Mouse (Mus musculus): ENCODE measurements at regions not wholly inside any gene's neighbourhood (a gene's known extent, or its start where the extent isn't known, plus 50 kb on each side); places are given as distances from the start of the nearest gene placed in this dataset.

GRCm38 (mm10) chr4:105945921-105946320, 156.3 kb downstream of the Gm12728 start:
- H3K36me3 ChIP-seq (ENCODE audit: control insufficient read depth, insufficient read depth, low read length) = no peaks in the 10 kb centered on the region
- DNase-seq = no peak
- no peaks in the 10 kb centered on the region for H3K79me2 ChIP-seq (replicated peaks; ENCODE audit: control insufficient read depth, insufficient read depth, low read length)
- WGBS = 93% methylated on average over 1 of the region's 1 CpGs
- no peak overlapping the region for H3K9ac ChIP-seq (ENCODE audit: low read depth, low read length)
- no peaks in the 10 kb centered on the region; the same call in 1 of the 2 replicates for H3K4me1 ChIP-seq (ENCODE audit: control insufficient read depth, insufficient read depth, low read length)
- H3K27me3 ChIP-seq (ENCODE audit: control insufficient read depth, insufficient read depth, low read length) = no peaks in the 10 kb centered on the region
- no peak overlapping the region for H3K27ac ChIP-seq
- TF ChIP-seq POLR2A (IDR thresholded peaks at IDR 0.05; ENCODE audit: insufficient read depth, low read depth, low read length) = no peak
- TF ChIP-seq CTCF (IDR thresholded peaks at IDR 0.05) = no peak
- no peak for TF ChIP-seq EP300 (IDR thresholded peaks at IDR 0.05; ENCODE audit: insufficient read depth, low read depth, low read length)
- intact Hi-C loops (cut with DNase I) = no loop called here
- H3K4me3 ChIP-seq = no peak overlapping the region

GRCm38 (mm10) chr4:105948326-105948725, 158.7 kb downstream of the Gm12728 start:
- H3K27me3 ChIP-seq (ENCODE audit: control insufficient read depth, insufficient read depth, low read length) = no peaks in the 10 kb centered on the region
- DNase-seq = peak in 1 of 2 experiments; percentile 12

GRCm38 (mm10) chr4:105952406-105952805, 162.7 kb downstream of the Gm12728 start:
- no peak overlapping the region for H3K9ac ChIP-seq (ENCODE audit: low read depth, low read length)
- intact Hi-C loops (cut with DNase I) = no loop called here
- H3K4me1 ChIP-seq (ENCODE audit: control insufficient read depth, insufficient read depth, low read length) = no peaks in the 10 kb centered on the region
- TF ChIP-seq POLR2A (IDR thresholded peaks at IDR 0.05; ENCODE audit: insufficient read depth, low read depth, low read length) (no peak), CTCF (IDR thresholded peaks at IDR 0.05) (no peak), EP300 (IDR thresholded peaks at IDR 0.05; ENCODE audit: insufficient read depth, low read depth, low read length) (no peak)
- H3K4me3 ChIP-seq = no peak overlapping the region
- no peaks in the 10 kb centered on the region for H3K79me2 ChIP-seq (replicated peaks; ENCODE audit: control insufficient read depth, insufficient read depth, low read length)
- no peak for DNase-seq
- H3K27ac ChIP-seq = no peak overlapping the region
- no peaks in the 10 kb centered on the region for H3K36me3 ChIP-seq (ENCODE audit: control insufficient read depth, insufficient read depth, low read length)
- H3K27me3 ChIP-seq (ENCODE audit: control insufficient read depth, insufficient read depth, low read length) = no peaks in the 10 kb centered on the region
- 81% methylated on average over 3 of the region's 3 CpGs for WGBS

More at GRCm38 (mm10) chr4:105948326-105948725, 158.7 kb downstream of the Gm12728 start:
- WGBS = 63% methylated on average over 5 of the region's 5 CpGs
- TF ChIP-seq POLR2A (IDR thresholded peaks at IDR 0.05; ENCODE audit: insufficient read depth, low read depth, low read length) = no peak
- no peak for TF ChIP-seq EP300 (IDR thresholded peaks at IDR 0.05; ENCODE audit: insufficient read depth, low read depth, low read length)
- no peak for TF ChIP-seq CTCF (IDR thresholded peaks at IDR 0.05)
- Histone ChIP-seq H3K4me1 (ENCODE audit: control insufficient read depth, insufficient read depth, low read length) (no peaks in the 10 kb centered on the region), H3K36me3 (ENCODE audit: control insufficient read depth, insufficient read depth, low read length) (no peaks in the 10 kb centered on the region), H3K4me3 (no peak overlapping the region), H3K27ac (no peak overlapping the region), H3K79me2 (replicated peaks; ENCODE audit: control insufficient read depth, insufficient read depth, low read length) (no peaks in the 10 kb centered on the region), H3K9ac (ENCODE audit: low read depth, low read length) (no peak overlapping the region)
- intact Hi-C loops (cut with DNase I) = no loop called here

- 86% methylated on average over 2 of the region's 2 CpGs for WGBS
- H3K27me3 ChIP-seq (ENCODE audit: control insufficient read depth, insufficient read depth, low read length) = no peaks in the 10 kb centered on the region
- intact Hi-C loops (cut with DNase I) = no loop called here
- no peak for DNase-seq
- H3K36me3 ChIP-seq (ENCODE audit: control insufficient read depth, insufficient read depth, low read length) = no peaks in the 10 kb centered on the region
- H3K79me2 ChIP-seq (replicated peaks; ENCODE audit: control insufficient read depth, insufficient read depth, low read length) = no peaks in the 10 kb centered on the region
- H3K4me1 ChIP-seq (ENCODE audit: control insufficient read depth, insufficient read depth, low read length) = no peaks in the 10 kb centered on the region
- H3K4me3 ChIP-seq = no peak overlapping the region
- no peak overlapping the region for H3K27ac ChIP-seq
- no peak for TF ChIP-seq CTCF (IDR thresholded peaks at IDR 0.05)
- no peak for TF ChIP-seq EP300 (IDR thresholded peaks at IDR 0.05; ENCODE audit: insufficient read depth, low read depth, low read length)
- no peak for TF ChIP-seq POLR2A (IDR thresholded peaks at IDR 0.05; ENCODE audit: insufficient read depth, low read depth, low read length)
- H3K9ac ChIP-seq (ENCODE audit: low read depth, low read length) = no peak overlapping the region
These were observed 166.8 kb downstream of the Gm12728 start for GRCm38 (mm10) chr4:105956516-105956915.

- 88% methylated on average over 5 of the region's 5 CpGs for WGBS
- Histone ChIP-seq H3K27me3 (ENCODE audit: control insufficient read depth, insufficient read depth, low read length) (no peaks in the 10 kb centered on the region), H3K36me3 (ENCODE audit: control insufficient read depth, insufficient read depth, low read length) (no peaks in the 10 kb centered on the region), H3K27ac (no peak overlapping the region), H3K4me3 (no peak overlapping the region), H3K4me1 (ENCODE audit: control insufficient read depth, insufficient read depth, low read length) (no peaks in the 10 kb centered on the region), H3K79me2 (replicated peaks; ENCODE audit: control insufficient read depth, insufficient read depth, low read length) (no peaks in the 10 kb centered on the region), H3K9ac (ENCODE audit: low read depth, low read length) (no peak overlapping the region)
- intact Hi-C loops (cut with DNase I) = no loop called here
- no peak for DNase-seq
- no peak for TF ChIP-seq EP300 (IDR thresholded peaks at IDR 0.05; ENCODE audit: insufficient read depth, low read depth, low read length)
- TF ChIP-seq POLR2A (IDR thresholded peaks at IDR 0.05; ENCODE audit: insufficient read depth, low read depth, low read length) = no peak
- no peak for TF ChIP-seq CTCF (IDR thresholded peaks at IDR 0.05)
These were observed 168.7 kb downstream of the Gm12728 start for GRCm38 (mm10) chr4:105958331-105958730.

- no peak for TF ChIP-seq EP300 (IDR thresholded peaks at IDR 0.05; ENCODE audit: insufficient read depth, low read depth, low read length)
- no peak for TF ChIP-seq CTCF (IDR thresholded peaks at IDR 0.05)
- TF ChIP-seq POLR2A (IDR thresholded peaks at IDR 0.05; ENCODE audit: insufficient read depth, low read depth, low read length) = no peak
- no peak overlapping the region for H3K27ac ChIP-seq
- no peaks in the 10 kb centered on the region for H3K79me2 ChIP-seq (replicated peaks; ENCODE audit: control insufficient read depth, insufficient read depth, low read length)
- H3K27me3 ChIP-seq (ENCODE audit: control insufficient read depth, insufficient read depth, low read length) = no peaks in the 10 kb centered on the region
- no peak overlapping the region for H3K9ac ChIP-seq (ENCODE audit: low read depth, low read length)
- DNase-seq = no peak
- WGBS = 80% methylated on average over 8 of the region's 8 CpGs
- H3K4me1 ChIP-seq (ENCODE audit: control insufficient read depth, insufficient read depth, low read length) = no peaks in the 10 kb centered on the region
- H3K4me3 ChIP-seq = no peak overlapping the region
- H3K36me3 ChIP-seq (ENCODE audit: control insufficient read depth, insufficient read depth, low read length) = no peaks in the 10 kb centered on the region
- intact Hi-C loops (cut with DNase I) = no loop called here
These were observed 172.2 kb downstream of the Gm12728 start for GRCm38 (mm10) chr4:105961686-105962360.
